Mouse (Mus musculus) MEL (cell line): ENCODE measurements around the gene Akirin2.

Source experiments
- CTCF ChIP-seq, 3 experiments: IDR thresholded peaks in 2 of 3; conservative IDR thresholded peaks in 1 of 3; 2 replicates each; pipeline ENCODE4 v1.5.1; 2011 to 2012; ENCODE audit warnings: low read length in 3 of 3, low read depth in 2 of 3, mild to moderate bottlenecking in 2 of 3, improper control_type of control experiment in 1 of 3, inconsistent platforms in 1 of 3, mixed read lengths in 1 of 3, moderate library complexity in 1 of 3; ENCODE audit not compliant: control insufficient read depth in 1 of 3, insufficient read depth in 1 of 3, poor library complexity in 1 of 3, severe bottlenecking in 1 of 3
- MXI1 ChIP-seq: IDR thresholded peaks from 2 replicates; pipeline ENCODE4 v1.6.1; 2011; ENCODE audit warnings: mild to moderate bottlenecking, low read depth, low read length, improper control_type of control experiment
- NRF1 ChIP-seq: IDR thresholded peaks from 2 replicates; pipeline ENCODE4 v1.6.1; 2014; ENCODE audit warnings: low read depth, mild to moderate bottlenecking, inconsistent platforms, low read length, improper control_type of control experiment, moderate library complexity; ENCODE audit not compliant: poor library complexity, insufficient read depth, severe bottlenecking
- POLR2A ChIP-seq, 2 experiments: IDR thresholded peaks; 2 replicates each; pipeline ENCODE4 v1.6.1; 2011 to 2012; ENCODE audit warnings: low read length in 2 of 2, mild to moderate bottlenecking in 2 of 2, control low read depth in 1 of 2, improper control_type of control experiment in 1 of 2, low read depth in 1 of 2, moderate library complexity in 1 of 2; ENCODE audit not compliant: control insufficient read depth in 1 of 2, insufficient read depth in 1 of 2, poor library complexity in 1 of 2
- POLR2AphosphoS2 ChIP-seq: IDR thresholded peaks from 2 replicates; pipeline ENCODE4 v1.6.1; 2011; ENCODE audit warnings: low read length, improper control_type of control experiment
- TCF12 ChIP-seq: IDR thresholded peaks from 2 replicates; pipeline ENCODE4 v1.6.1; 2014; ENCODE audit warnings: low read depth, mild to moderate bottlenecking, inconsistent platforms, low read length, improper control_type of control experiment, moderate library complexity
- UBTF ChIP-seq: IDR thresholded peaks from 2 replicates; pipeline ENCODE4 v1.6.1; 2012; ENCODE audit warnings: low read depth, mild to moderate bottlenecking, inconsistent platforms, low read length, improper control_type of control experiment, moderate library complexity, borderline replicate concordance; ENCODE audit not compliant: insufficient read depth
- ZC3H11A ChIP-seq: IDR thresholded peaks from 2 replicates; pipeline ENCODE4 v1.6.1; 2012; ENCODE audit warnings: low read depth, mild to moderate bottlenecking, inconsistent platforms, low read length, improper control_type of control experiment

- TF ChIP-seq ZC3H11A (no peak), POLR2AphosphoS2 (no peak), CTCF (IDR thresholded peaks at IDR 0.05 in 2 of 3, conservative IDR thresholded peaks at IDR 0.05 in 1 of 3; ENCODE audit: control insufficient read depth in 1 of 3, insufficient read depth in 1 of 3, low read depth in 2 of 3, low read length in 3 of 3, poor library complexity in 1 of 3, severe bottlenecking in 1 of 3) (no peak), POLR2A (IDR thresholded peaks at IDR 0.05; ENCODE audit: control insufficient read depth in 1 of 2, insufficient read depth in 1 of 2, low read depth in 1 of 2, low read length in 2 of 2, poor library complexity in 1 of 2) (no peak), NRF1 (no peak), TCF12 (no peak), UBTF (no peak), MXI1 (no peak)
Measured at GRCm38 (mm10) chr4:34606658-34607057, 55.9 kb downstream of the Akirin2 start.
